Mouse (Mus musculus): ENCODE results near the gene Bcl3. TPM values are rescaled to one million over a fixed set of nuclear protein-coding genes. Genes with fewer than 3 reads are reported as not detected.

The Bcl3 gene
- polyA plus RNA-seq, 1 experiment from 2014 or later = 1.5 TPM

- 26% methylated on average over 13 of the region's 13 CpGs for WGBS
- Histone ChIP-seq H3K4me1 (peaks cover 13% of the 10 kb centered on the region), H3K36me3 (no peaks in the 10 kb centered on the region), H3K9ac (peak overlapping the region; percentile 59; the same call in 1 of the 2 replicates), H3K27me3 (replicated peaks) (peaks cover 18% of the 10 kb centered on the region; the same call in 1 of the 2 replicates), H3K27ac (replicated peaks) (no peak overlapping the region), H3K4me3 (no peak overlapping the region), H3K9me3 (0 out of 2 replicates have a peak, but pooled peaks cover 2% of the 10 kb centered on the region), H3K4me2 (peak overlapping the region; percentile 33)
- ATAC-seq (ENCODE audit: extremely low read depth, insufficient number of reproducible peaks, low FRiP score, low TSS enrichment) = peak; percentile 62; the same call in 1 of the 2 replicates
Observed at GRCm38 (mm10) chr7:19830682-19831156, 8.1 kb upstream of the Bcl3 start.

- Histone ChIP-seq H3K9me3 (0 out of 2 replicates have a peak, but pooled peaks cover 2% of the 10 kb centered on the region), H3K9ac (no peak overlapping the region), H3K4me1 (peaks cover 14% of the 10 kb centered on the region), H3K27me3 (replicated peaks) (peaks cover 18% of the 10 kb centered on the region; the same call in 1 of the 2 replicates), H3K36me3 (no peaks in the 10 kb centered on the region), H3K4me2 (no peak overlapping the region), H3K27ac (replicated peaks) (no peak overlapping the region), H3K4me3 (no peak overlapping the region)
- 71% methylated on average over 3 of the region's 3 CpGs for WGBS
- no peak for ATAC-seq (ENCODE audit: extremely low read depth, insufficient number of reproducible peaks, low FRiP score, low TSS enrichment)
Observed at GRCm38 (mm10) chr7:19829694-19830093, 7.1 kb upstream of the Bcl3 start.

DNA sequence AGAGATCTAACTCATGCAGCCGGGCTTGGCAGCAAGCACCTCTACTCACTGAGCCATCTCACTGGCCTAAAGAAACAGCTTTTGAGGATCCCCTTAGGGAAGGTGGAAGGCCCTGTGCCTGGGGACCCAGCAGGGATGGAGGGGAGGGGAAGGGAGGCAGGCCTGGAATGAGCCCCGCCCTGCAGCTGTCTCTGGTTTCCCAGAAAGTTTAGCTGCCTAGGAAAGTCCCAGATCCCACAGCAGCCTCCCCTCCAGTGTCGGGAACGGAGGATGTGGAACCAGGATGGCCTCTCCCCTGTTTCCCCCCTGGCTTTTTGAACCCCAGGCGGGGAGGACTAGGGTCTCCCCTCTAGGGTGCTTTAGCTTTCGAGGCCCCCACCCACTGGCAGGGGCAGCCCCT, 4.2 kb upstream of the Bcl3 start:
- peaks cover 28% of the 10 kb centered on the region for H3K27me3 ChIP-seq (replicated peaks)
- no peak overlapping the region for H3K27ac ChIP-seq (replicated peaks)
- H3K36me3 ChIP-seq = no peaks in the 10 kb centered on the region
- ATAC-seq (ENCODE audit: extremely low read depth, insufficient number of reproducible peaks, low FRiP score, low TSS enrichment) = no peak
- no peak overlapping the region for H3K4me2 ChIP-seq
- 0 out of 2 replicates have a peak, but pooled peaks cover 2% of the 10 kb centered on the region for H3K9me3 ChIP-seq
- H3K4me3 ChIP-seq = no peak overlapping the region
- no peak overlapping the region for H3K9ac ChIP-seq
- WGBS = 41% methylated on average over 6 of the region's 6 CpGs
- peaks cover 42% of the 10 kb centered on the region for H3K4me1 ChIP-seq

GRCm38 (mm10) chr7:19824182-19824973, 1.8 kb upstream of the Bcl3 start:
- Histone ChIP-seq H3K36me3 (no peaks in the 10 kb centered on the region), H3K4me3 (0 out of 2 replicates have a peak overlapping the region, but pooled peaks have one; percentile 0), H3K4me1 (peaks cover 29% of the 10 kb centered on the region), H3K9ac (0 out of 2 replicates have a peak overlapping the region, but pooled peaks have one; percentile 33), H3K27me3 (replicated peaks) (peaks cover 40% of the 10 kb centered on the region), H3K9me3 (0 out of 2 replicates have a peak, but pooled peaks cover under 1% of the 10 kb centered on the region), H3K27ac (replicated peaks) (peak overlapping the region; percentile 76), H3K4me2 (peak overlapping the region; percentile 83)
- WGBS = 23% methylated on average over 26 of the region's 26 CpGs
- peak; percentile 37; the same call in 1 of the 2 replicates for ATAC-seq (ENCODE audit: extremely low read depth, insufficient number of reproducible peaks, low FRiP score, low TSS enrichment)

GRCm38 (mm10) chr7:19823256-19824181, 949 bp upstream of the Bcl3 start:
- Histone ChIP-seq H3K27ac (replicated peaks) (peak overlapping the region; percentile 76), H3K27me3 (replicated peaks) (peaks cover 48% of the 10 kb centered on the region), H3K4me3 (0 out of 2 replicates have a peak overlapping the region, but pooled peaks have one; percentile 0), H3K36me3 (no peaks in the 10 kb centered on the region), H3K9me3 (no peaks in the 10 kb centered on the region), H3K4me1 (peaks cover 29% of the 10 kb centered on the region), H3K4me2 (peak overlapping the region; percentile 83), H3K9ac (no peak overlapping the region)
- ATAC-seq (ENCODE audit: extremely low read depth, insufficient number of reproducible peaks, low FRiP score, low TSS enrichment) = no peak; the same call in 1 of the 2 replicates
- WGBS = 20% methylated on average over 16 of the region's 16 CpGs

DNA sequence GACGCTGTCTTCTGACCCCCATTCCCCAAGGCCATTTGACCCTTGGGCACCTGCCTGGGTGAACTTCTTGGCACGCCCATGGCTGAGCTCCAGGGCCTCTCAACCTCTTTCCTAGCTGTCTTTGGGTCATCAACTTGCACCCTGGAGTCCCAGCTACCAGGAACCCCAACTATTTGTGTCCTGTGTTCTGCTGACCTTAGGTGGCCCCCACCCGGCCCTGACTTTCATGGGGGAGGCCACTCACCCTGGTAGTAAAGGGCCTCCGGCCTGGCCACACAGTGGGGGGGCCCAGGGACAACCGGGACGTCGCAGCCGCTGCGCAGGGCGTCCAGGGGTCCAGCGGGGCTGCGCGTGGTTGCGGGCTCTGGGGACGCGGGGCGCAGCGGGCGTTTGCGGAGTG, 377 bp downstream of the Bcl3 start:
- H3K36me3 ChIP-seq = no peaks in the 10 kb centered on the region
- H3K4me3 ChIP-seq = peak overlapping the region; percentile 60
- no peak overlapping the region for H3K27ac ChIP-seq (replicated peaks)
- peak overlapping the region; percentile 83 for H3K4me2 ChIP-seq
- 8% methylated on average over 20 of the region's 20 CpGs for WGBS
- peaks cover 36% of the 10 kb centered on the region for H3K4me1 ChIP-seq
- H3K9me3 ChIP-seq = no peaks in the 10 kb centered on the region
- peaks cover 49% of the 10 kb centered on the region for H3K27me3 ChIP-seq (replicated peaks)
- no peak for ATAC-seq (ENCODE audit: extremely low read depth, insufficient number of reproducible peaks, low FRiP score, low TSS enrichment)
- peak overlapping the region; percentile 86 for H3K9ac ChIP-seq

- Histone ChIP-seq H3K27me3 (replicated peaks) (peaks cover 43% of the 10 kb centered on the region), H3K27ac (replicated peaks) (no peak overlapping the region), H3K4me1 (peaks cover 42% of the 10 kb centered on the region), H3K4me3 (peak overlapping the region; percentile 60), H3K9ac (no peak overlapping the region), H3K36me3 (no peaks in the 10 kb centered on the region), H3K9me3 (no peaks in the 10 kb centered on the region), H3K4me2 (peak overlapping the region; percentile 83)
- WGBS = 59% methylated on average over 7 of the region's 7 CpGs
- no peak for ATAC-seq (ENCODE audit: extremely low read depth, insufficient number of reproducible peaks, low FRiP score, low TSS enrichment)
Observed at GRCm38 (mm10) chr7:19821633-19822032, 937 bp downstream of the Bcl3 start.

- Histone ChIP-seq H3K4me1 (peaks cover 53% of the 10 kb centered on the region), H3K27me3 (replicated peaks) (peaks cover 43% of the 10 kb centered on the region), H3K9me3 (no peaks in the 10 kb centered on the region), H3K4me3 (no peak overlapping the region), H3K36me3 (no peaks in the 10 kb centered on the region), H3K27ac (replicated peaks) (no peak overlapping the region), H3K4me2 (no peak overlapping the region), H3K9ac (no peak overlapping the region)
- 57% methylated on average over 3 of the region's 3 CpGs for WGBS
- ATAC-seq (ENCODE audit: extremely low read depth, insufficient number of reproducible peaks, low FRiP score, low TSS enrichment) = no peak
Observed at GRCm38 (mm10) chr7:19820347-19821048, 2.1 kb downstream of the Bcl3 start.

- WGBS = 82% methylated on average over 7 of the region's 7 CpGs
- Histone ChIP-seq H3K9me3 (no peaks in the 10 kb centered on the region), H3K27me3 (replicated peaks) (peaks cover 50% of the 10 kb centered on the region), H3K4me1 (peaks cover 43% of the 10 kb centered on the region), H3K4me3 (no peak overlapping the region), H3K9ac (no peak overlapping the region), H3K36me3 (no peaks in the 10 kb centered on the region), H3K4me2 (no peak overlapping the region), H3K27ac (replicated peaks) (no peak overlapping the region)
- ATAC-seq (ENCODE audit: extremely low read depth, insufficient number of reproducible peaks, low FRiP score, low TSS enrichment) = no peak
Observed at GRCm38 (mm10) chr7:19818875-19819274, 3.7 kb downstream of the Bcl3 start.

GRCm38 (mm10) chr7:19818440-19818839, 4.1 kb downstream of the Bcl3 start:
- H3K4me1 ChIP-seq = peaks cover 42% of the 10 kb centered on the region
- ATAC-seq (ENCODE audit: extremely low read depth, insufficient number of reproducible peaks, low FRiP score, low TSS enrichment) = no peak
- no peak overlapping the region for H3K4me3 ChIP-seq
- H3K4me2 ChIP-seq = no peak overlapping the region
- WGBS = 81% methylated on average over 5 of the region's 5 CpGs
- H3K36me3 ChIP-seq = no peaks in the 10 kb centered on the region
- peaks cover 55% of the 10 kb centered on the region for H3K27me3 ChIP-seq (replicated peaks)
- no peaks in the 10 kb centered on the region for H3K9me3 ChIP-seq
- no peak overlapping the region for H3K27ac ChIP-seq (replicated peaks)
- H3K9ac ChIP-seq = no peak overlapping the region
